Comparison of ENCODE assay signal across 8 mouse cellular contexts in the genomic region with DNA sequence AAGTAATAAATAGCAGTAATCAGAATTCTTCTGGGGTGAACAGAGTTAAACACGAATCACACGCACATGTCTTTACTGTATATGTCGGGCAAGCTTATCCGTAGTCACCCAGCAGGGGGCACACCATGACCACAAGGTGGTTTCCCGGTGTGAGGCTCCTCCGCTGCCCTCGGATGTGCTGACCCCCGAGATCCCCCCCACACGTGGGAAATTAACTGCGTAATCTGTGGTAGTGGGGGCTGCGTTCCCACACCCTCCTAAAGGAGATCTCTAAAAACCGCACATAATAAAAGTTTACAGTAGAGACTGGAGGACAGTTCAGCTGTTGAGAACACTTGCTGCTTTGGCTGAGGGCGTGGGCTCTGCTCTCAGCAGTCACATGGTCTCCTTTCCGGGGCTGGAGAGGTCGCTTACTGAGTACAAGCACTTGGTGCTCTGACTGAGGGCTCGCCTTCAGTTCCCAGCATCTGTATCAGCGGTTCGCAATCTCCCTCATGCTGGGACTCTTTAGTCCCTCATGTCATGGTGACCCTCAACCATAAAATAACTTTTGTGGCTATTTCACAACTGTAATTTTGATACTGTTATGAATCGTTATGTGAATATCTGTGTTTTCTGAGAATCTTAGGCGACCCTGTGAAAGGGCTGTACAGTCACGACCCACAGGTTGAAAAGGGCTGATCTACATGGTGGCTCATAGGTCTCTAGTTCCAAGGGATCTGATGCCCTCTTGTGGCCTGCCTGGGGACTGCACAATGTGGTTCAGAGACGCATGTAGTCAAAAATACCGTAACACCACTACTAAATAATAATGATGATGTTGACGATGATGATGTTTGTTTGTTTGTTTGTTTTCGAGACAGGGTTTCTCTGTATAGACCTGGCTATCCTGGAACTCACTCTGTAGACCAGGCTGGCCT. TPM values are rescaled to one million over a fixed set of nuclear protein-coding genes. Genes with fewer than 3 reads are reported as not detected.
DNase-seq lines count a peak whose midpoint lies in the region; ATAC-seq and TF ChIP-seq lines count a peak whose summit lies in the region.

No protein-coding gene starts in this region.

- peaks cover 40% of the 10 kb centered on the region for H3K4me1 ChIP-seq in E14TG2a.4 (replicated peaks; ENCODE audit: low read depth, low read length)
- no peaks in the 10 kb centered on the region for H3K4me1 ChIP-seq in forebrain, embryonic 14.5 days (ENCODE audit: control insufficient read depth, insufficient read depth, low read length)
- peaks cover 5% of the 10 kb centered on the region; the same call in 1 of the 2 replicates for H3K4me1 ChIP-seq in neural tube, embryonic 15.5 days

- H3K4me3 ChIP-seq in E14TG2a.4 (replicated peaks; ENCODE audit: low read length), result peak overlapping the region; percentile 62
- H3K4me3 ChIP-seq in forebrain, embryonic 14.5 days (ENCODE audit: low read depth, low read length), result no peak overlapping the region
- H3K4me3 ChIP-seq in neural tube, embryonic 15.5 days (replicated peaks), result peak overlapping the region; percentile 9; the same call in 1 of the 2 replicates

- peak; percentile 55 for TF ChIP-seq CTCF in E14TG2a.4 (conservative IDR thresholded peaks at IDR 0.05; ENCODE audit: low read length)

- peak overlapping the region; percentile 18; the same call in 1 of the 2 replicates for H3K4me2 ChIP-seq in forebrain, embryonic 14.5 days (ENCODE audit: low read length)
- H3K4me2 ChIP-seq in neural tube, embryonic 15.5 days, result peak overlapping the region; percentile 54

- H3K9ac ChIP-seq in forebrain, embryonic 14.5 days (ENCODE audit: low read length), result no peak overlapping the region
- H3K9ac ChIP-seq in neural tube, embryonic 15.5 days (replicated peaks), result peak overlapping the region; percentile 3; the same call in 1 of the 2 replicates

- no peaks in the 10 kb centered on the region for H3K27me3 ChIP-seq in E14TG2a.4 (ENCODE audit: insufficient read depth, low read length)
- H3K27me3 ChIP-seq in forebrain, embryonic 14.5 days (replicated peaks; ENCODE audit: control insufficient read depth, insufficient read depth, low read length), result no peaks in the 10 kb centered on the region
- H3K27me3 ChIP-seq in neural tube, embryonic 15.5 days (replicated peaks), result no peaks in the 10 kb centered on the region

- ATAC-seq in forebrain, embryonic 14.5 days, result peak; percentile 32; the same call in 1 of the 2 replicates
- ATAC-seq in neural tube, embryonic 15.5 days (ENCODE audit: low FRiP score), result no peak; the same call in 1 of the 2 replicates

- no peaks in the 10 kb centered on the region for H3K36me3 ChIP-seq in E14TG2a.4 (ENCODE audit: insufficient read depth, low read length)
- no peaks in the 10 kb centered on the region for H3K36me3 ChIP-seq in forebrain, embryonic 14.5 days (ENCODE audit: control insufficient read depth, insufficient read depth, low read length)
- H3K36me3 ChIP-seq in neural tube, embryonic 15.5 days, result no peaks in the 10 kb centered on the region

- H3K9me3 ChIP-seq in E14TG2a.4 (ENCODE audit: low read length), result no peaks in the 10 kb centered on the region
- H3K9me3 ChIP-seq in forebrain, embryonic 14.5 days (replicated peaks; ENCODE audit: control insufficient read depth, low read length), result no peaks in the 10 kb centered on the region
- H3K9me3 ChIP-seq in neural tube, embryonic 15.5 days (replicated peaks), result no peaks in the 10 kb centered on the region

- WGBS in forebrain, embryonic 14.5 days, result 14% methylated on average over 25 of the region's 25 CpGs
- 9% methylated on average over 25 of the region's 25 CpGs for WGBS in neural tube, embryonic 15.5 days

- DNase-seq in c-Kit-positive CD71-negative TER-119-negative erythroid progenitor cells, embryonic 14.5 days (ENCODE audit: low read depth), result peak; percentile 88
- peak; percentile 80 for DNase-seq in forebrain, embryonic 14.5 days (ENCODE audit: low spot score)
- DNase-seq in heart, postnatal 25 days (ENCODE audit: low spot score), result peak; percentile 26
- DNase-seq in layer of hippocampus, adult 11-12 months (ENCODE audit: low spot score), result peak; percentile 89
- peak; percentile 79 to 85 for DNase-seq in lung, adult 18-20 months
- peak; percentile 75 for DNase-seq in testis, postnatal 14 days (ENCODE audit: low spot score)

- no peak overlapping the region for H3K27ac ChIP-seq in forebrain, embryonic 14.5 days (ENCODE audit: low read depth, low read length)
- H3K27ac ChIP-seq in neural tube, embryonic 15.5 days (replicated peaks), result no peak overlapping the region

- intact Hi-C loops in heart, postnatal 25 days (cut with DNase I), result loop anchor here (5.0 kb wide), 2 partner anchors 48 to 177 kb away; no protein-coding TSS in a partner anchor

RNA-seq across cellular contexts. Expression of gene Uts2, which starts 32.0 kb away (rescaled TPM):
- not detected in 2 replicates for polyA plus RNA-seq in forebrain, embryonic 14.5 days (2014; fragmentation: Nextera tagmentation; extraction: Ambion mirVana)
- total RNA-seq in heart, postnatal 25 days (2021), result not detected
- polyA plus RNA-seq in neural tube, embryonic 15.5 days (2015; fragmentation: Nextera tagmentation; extraction: Ambion mirVana), result 5.5 and 6.1 TPM in 2 replicates

RNA-seq across cellular contexts. Expression of gene Tnfrsf9, which starts 50.5 kb away (rescaled TPM):
- 0.11 TPM in 1 of 2 replicates, not detected in the other for polyA plus RNA-seq in forebrain, embryonic 14.5 days (2014; fragmentation: Nextera tagmentation; extraction: Ambion mirVana)
- under 1 TPM in 1 of 2 experiments, not detected in 1; 0.21 TPM for total RNA-seq in heart, postnatal 25 days (2021)
- polyA plus RNA-seq in neural tube, embryonic 15.5 days (2015; fragmentation: Nextera tagmentation; extraction: Ambion mirVana), result 0.44 and 2.8 TPM in 2 replicates

RNA-seq across cellular contexts. Expression of gene Park7, which starts 50.7 kb away (rescaled TPM):
- 447 and 495 TPM in 2 replicates for polyA plus RNA-seq in forebrain, embryonic 14.5 days (2014; fragmentation: Nextera tagmentation; extraction: Ambion mirVana)
- total RNA-seq in heart, postnatal 25 days (2021), result 100 to 1,000 TPM; 232 to 242 TPM
- 384 and 410 TPM in 2 replicates for polyA plus RNA-seq in neural tube, embryonic 15.5 days (2015; fragmentation: Nextera tagmentation; extraction: Ambion mirVana)

Comparison
In these comparisons a context has a peak if more than half of its experiments do, and no peak if none do; other contexts are left out.
1. DNase-seq: peak in every context shown above with its lines; median percentile 89 in layer of hippocampus, adult 11-12 months; 88 in c-Kit-positive CD71-negative TER-119-negative erythroid progenitor cells, embryonic 14.5 days; 82 in lung, adult 18-20 months; 80 in forebrain, embryonic 14.5 days; 75 in testis, postnatal 14 days; 26 in heart, postnatal 25 days.